Mouse (Mus musculus) CH12.LX (cell line): ENCODE measurements around the gene C1qtnf3.

Experiments
- E2F4 ChIP-seq: IDR thresholded peaks from 2 replicates; pipeline ENCODE4 v1.6.1; 2011; ENCODE audit warnings: low read depth, low read length, improper control_type of control experiment; ENCODE audit not compliant: insufficient replicate concordance
- MEF2A ChIP-seq: IDR thresholded peaks from 2 replicates; pipeline ENCODE4 v1.6.1; 2014; ENCODE audit warnings: low read depth, mild to moderate bottlenecking, inconsistent platforms, low read length, improper control_type of control experiment, borderline replicate concordance
- MXI1 ChIP-seq: IDR thresholded peaks from 2 replicates; pipeline ENCODE4 v1.6.1; 2011; ENCODE audit warnings: mild to moderate bottlenecking, low read depth, low read length, improper control_type of control experiment
- ZC3H11A ChIP-seq: IDR thresholded peaks from 2 replicates; pipeline ENCODE4 v1.6.1; 2012; ENCODE audit warnings: low read depth, mild to moderate bottlenecking, inconsistent platforms, low read length, improper control_type of control experiment
- ZKSCAN1 ChIP-seq: IDR thresholded peaks from 2 replicates; pipeline ENCODE4 v1.6.1; 2012; ENCODE audit warnings: low read depth, inconsistent platforms, low read length, improper control_type of control experiment, borderline replicate concordance

DNA sequence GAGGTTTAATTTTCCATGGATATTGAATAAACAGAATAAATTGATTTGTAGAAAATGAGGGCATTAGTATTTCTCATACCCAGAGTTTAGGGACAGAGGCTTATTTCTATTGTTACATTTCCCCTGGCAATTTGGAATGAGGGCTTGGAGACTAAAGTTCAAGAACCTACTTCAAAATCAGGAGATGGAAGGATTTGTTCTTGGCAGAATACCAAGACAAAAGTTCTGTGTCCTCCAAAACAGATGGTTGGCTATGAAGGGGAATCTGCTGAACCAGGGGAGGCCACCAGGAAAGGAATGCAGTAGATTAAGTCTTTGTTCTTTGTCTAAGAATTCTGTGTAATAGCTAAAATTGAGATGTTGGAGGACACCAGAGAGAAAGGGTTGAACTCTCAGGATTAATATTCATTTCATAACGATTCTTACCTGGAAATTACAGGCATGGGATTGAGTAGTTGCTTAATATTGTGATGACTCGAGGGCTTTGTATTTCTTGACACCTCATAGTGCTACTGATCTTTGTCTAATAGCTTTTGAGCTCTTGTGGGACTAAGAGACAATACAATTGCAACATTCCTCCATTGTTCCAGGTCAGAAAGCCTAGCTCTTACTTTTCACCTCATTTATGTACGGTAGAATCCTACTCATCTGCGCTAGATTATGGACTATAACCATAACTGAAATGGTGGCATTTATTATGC lies 35.4 kb upstream of the C1qtnf3 start:
- TF ChIP-seq ZC3H11A, result no peak
- no peak for TF ChIP-seq MEF2A
- no peak for TF ChIP-seq E2F4
- no peak for TF ChIP-seq ZKSCAN1
- no peak for TF ChIP-seq MXI1
